ENCODE assay signal across 10 mouse cellular contexts in the genomic region with DNA sequence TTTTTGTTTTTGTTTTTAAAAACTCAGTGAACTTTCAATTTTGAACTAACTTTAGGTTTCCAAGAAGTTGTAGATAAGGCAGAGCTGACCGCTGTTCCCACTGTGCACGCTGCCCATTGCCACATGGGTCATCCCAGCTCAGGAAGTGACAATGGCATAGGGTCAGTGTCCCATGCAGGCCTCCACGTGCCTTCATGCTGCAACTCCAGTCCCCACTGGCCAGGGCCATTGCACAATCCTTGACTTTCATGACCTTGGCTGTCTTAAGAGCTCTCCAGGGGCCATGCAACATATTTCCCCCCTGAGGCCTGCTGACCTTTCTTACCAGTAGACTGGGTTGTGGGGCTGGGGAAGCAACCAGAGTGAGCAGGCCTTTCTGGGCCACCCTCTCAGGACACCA. TPM values are rescaled to one million over a fixed set of nuclear protein-coding genes. Genes with fewer than 3 reads are reported as not detected.
DNase-seq lines count a peak whose midpoint lies in the region; ATAC-seq and TF ChIP-seq lines count a peak whose summit lies in the region.
"Had no signal": no experiment of that assay in that cellular context is flagged by ENCODE, and none has a peak within 500 bp of the region (broad histone marks: within the 10 kb centered on the region; RNA-seq: fewer than 3 reads in every experiment).

No protein-coding gene starts in this region.

- intact Hi-C loops in heart, postnatal 10 days (cut with DNase I), result no loop called here
- intact Hi-C loops in heart, postnatal 25 days (cut with DNase I), result no loop called here

- POLR2A ChIA-PET in Patski (lab: Charles Lee), result interaction anchor here (1.0 to 4.0 kb wide), 2 partner anchors 9 to 64 kb away, joined by 3 to 15 read pairs; no protein-coding TSS in a partner anchor

- H3K4me2 ChIP-seq in hindbrain, embryonic 16.5 days (ENCODE audit: low read length), result no peak overlapping the region

- CTCF ChIA-PET in Patski (lab: Charles Lee), result interaction anchor here (1.3 kb wide), 1 partner anchor 51 kb away, joined by 3 read pairs; no protein-coding TSS in a partner anchor

- peaks cover 56% of the 10 kb centered on the region for H3K4me1 ChIP-seq in heart, embryonic 10.5 days
- H3K4me1 ChIP-seq in embryonic facial prominence, embryonic 10.5 days, result no peaks in the 10 kb centered on the region
- H3K4me1 ChIP-seq in hindbrain, embryonic 16.5 days (ENCODE audit: control insufficient read depth, insufficient read depth, low read depth, low read length), result no peaks in the 10 kb centered on the region; the same call in 1 of the 2 replicates

- WGBS in heart, embryonic 10.5 days, result 72% methylated on average over 3 of the region's 3 CpGs
- WGBS in embryonic facial prominence, embryonic 10.5 days, result 82% methylated on average over 3 of the region's 3 CpGs
- 88% methylated on average over 3 of the region's 3 CpGs for WGBS in hindbrain, embryonic 16.5 days

- H3K27ac ChIP-seq in heart, embryonic 10.5 days, result peak overlapping the region; percentile 65; the same call in 1 of the 2 replicates
- H3K27ac ChIP-seq in embryonic facial prominence, embryonic 10.5 days (replicated peaks), result no peak overlapping the region
- H3K27ac ChIP-seq in hindbrain, embryonic 16.5 days (ENCODE audit: low read depth, low read length), result no peak overlapping the region

- no peak overlapping the region for H3K4me3 ChIP-seq in heart, embryonic 10.5 days
- no peak overlapping the region for H3K4me3 ChIP-seq in embryonic facial prominence, embryonic 10.5 days
- no peak overlapping the region for H3K4me3 ChIP-seq in hindbrain, embryonic 16.5 days (ENCODE audit: low read length)

- H3K9ac ChIP-seq in hindbrain, embryonic 16.5 days (ENCODE audit: low read depth, low read length), result no peak overlapping the region

- peak; percentile 21 for ATAC-seq in Patski
- ATAC-seq in hindbrain, embryonic 16.5 days, result no peak

- H3K9me3 ChIP-seq in heart, embryonic 10.5 days, result no peaks in the 10 kb centered on the region
- H3K9me3 ChIP-seq in embryonic facial prominence, embryonic 10.5 days, result peaks cover 3% of the 10 kb centered on the region; the same call in 1 of the 2 replicates
- H3K9me3 ChIP-seq in hindbrain, embryonic 16.5 days (ENCODE audit: control insufficient read depth, low read length), result peaks cover 3% of the 10 kb centered on the region

- TF ChIP-seq CTCF in Patski (IDR thresholded peaks at IDR 0.05), result no peak

- no peaks in the 10 kb centered on the region for H3K27me3 ChIP-seq in heart, embryonic 10.5 days (ENCODE audit: insufficient read depth, poor library complexity, severe bottlenecking)
- H3K27me3 ChIP-seq in Patski, result no peaks in the 10 kb centered on the region
- no peaks in the 10 kb centered on the region for H3K27me3 ChIP-seq in embryonic facial prominence, embryonic 10.5 days (replicated peaks; ENCODE audit: low read depth, poor library complexity, severe bottlenecking)
- H3K27me3 ChIP-seq in hindbrain, embryonic 16.5 days (replicated peaks; ENCODE audit: control insufficient read depth, insufficient read depth, low read length), result no peaks in the 10 kb centered on the region
- H3K27me3 ChIP-seq: CH12.LX had no signal

- DNase-seq in heart, embryonic 10.5 days (ENCODE audit: low spot score), result no peak
- DNase-seq in heart, postnatal 10 days, result no peak
- no peak for DNase-seq in Patski (ENCODE audit: low read depth, low spot score)
- DNase-seq in heart, postnatal 25 days (ENCODE audit: low spot score), result peak; percentile 58
- peak; percentile 54 for DNase-seq in lung, postnatal 14 days
- no peak for DNase-seq in embryonic facial prominence, embryonic 10.5 days (ENCODE audit: low spot score)
- DNase-seq in right cerebral cortex, postnatal 25 days, result no peak
- DNase-seq: cerebellum, postnatal 14 days had no signal

- peaks cover 80% of the 10 kb centered on the region for H3K36me3 ChIP-seq in heart, embryonic 10.5 days
- peaks cover 94% of the 10 kb centered on the region for H3K36me3 ChIP-seq in embryonic facial prominence, embryonic 10.5 days (replicated peaks)
- peaks cover 14% of the 10 kb centered on the region for H3K36me3 ChIP-seq in hindbrain, embryonic 16.5 days (ENCODE audit: control insufficient read depth, insufficient read depth, low read length)

- in situ Hi-C loops in Patski (cut with MboI; ENCODE audit: low pct_unique_long_range_greater_than_20kb), result no loop called here

RNA-seq across cellular contexts. Expression of a gene that starts 9.4 kb away (rescaled TPM):
- polyA plus RNA-seq in heart, embryonic 10.5 days (2016; fragmentation: Nextera tagmentation; extraction: Ambion mirVana), result 28.8 and 31.5 TPM in 2 replicates
- total RNA-seq in heart, postnatal 10 days (2021), result 100 to 1,000 TPM in 1 of 2 experiments, 10 to 100 TPM in 1; 60.1 to 100 TPM
- 465 TPM for polyA plus RNA-seq in Patski (2021)
- 10 to 100 TPM; 44.8 to 66.4 TPM for total RNA-seq in heart, postnatal 25 days (2021)
- 22.5 and 23.3 TPM in 2 replicates for polyA plus RNA-seq in embryonic facial prominence, embryonic 10.5 days (2016; fragmentation: Nextera tagmentation; extraction: Ambion mirVana)
- 27.1 and 29.0 TPM in 2 replicates for polyA plus RNA-seq in hindbrain, embryonic 16.5 days (2015; fragmentation: Nextera tagmentation; extraction: Ambion mirVana)

RNA-seq across cellular contexts. Expression of a gene that starts 10.1 kb away (rescaled TPM):
- 130 and 150 TPM in 2 replicates for polyA plus RNA-seq in heart, embryonic 10.5 days (2016; fragmentation: Nextera tagmentation; extraction: Ambion mirVana)
- total RNA-seq in heart, postnatal 10 days (2021), result 10 to 100 TPM; 84.4 to 87.8 TPM
- polyA plus RNA-seq in Patski (2021), result 287 TPM
- total RNA-seq in heart, postnatal 25 days (2021), result 10 to 100 TPM; 54.2 to 58.4 TPM
- 107 and 109 TPM in 2 replicates for polyA plus RNA-seq in embryonic facial prominence, embryonic 10.5 days (2016; fragmentation: Nextera tagmentation; extraction: Ambion mirVana)
- 97.0 and 106 TPM in 2 replicates for polyA plus RNA-seq in hindbrain, embryonic 16.5 days (2015; fragmentation: Nextera tagmentation; extraction: Ambion mirVana)

Comparison
In these comparisons a context has a peak if more than half of its experiments do, and no peak if none do; other contexts are left out.
1. DNase-seq: peak in heart, postnatal 25 days (single experiment) and lung, postnatal 14 days (single experiment); none in heart, embryonic 10.5 days (single experiment), heart, postnatal 10 days (0 of 2), Patski (single experiment), embryonic facial prominence, embryonic 10.5 days (single experiment) and right cerebral cortex, postnatal 25 days (single experiment).
2. RNA of a gene that starts 9.4 kb away (polyA plus RNA-seq): 465 TPM in Patski (single experiment); 28.8 to 31.5 TPM in heart, embryonic 10.5 days, 27.1 to 29.0 TPM in hindbrain, embryonic 16.5 days and 22.5 to 23.3 TPM in embryonic facial prominence, embryonic 10.5 days; every median in the first group is over 10 times any median in the second.